Mouse (Mus musculus) small intestine, adult 2 months (tissue): ENCODE measurements at regions not wholly inside any gene's neighbourhood (a gene's known extent, or its start where the extent isn't known, plus 50 kb on each side); places are given as distances from the start of the nearest gene placed in this dataset.

Experiments
- CTCF ChIP-seq: fragments of 200-500 bp; IDR thresholded peaks from 2 replicates; pipeline ENCODE4 v1.5.1; 2012; ENCODE audit warnings: low read depth, mild to moderate bottlenecking, control low read depth, inconsistent platforms, low read length, moderate library complexity, mixed read lengths; ENCODE audit not compliant: insufficient replicate concordance, insufficient read length; ENCODE audit errors: extremely low read depth
- POLR2A ChIP-seq: fragments of 200-500 bp; IDR thresholded peaks from 2 replicates; pipeline ENCODE4 v1.6.1; 2012; ENCODE audit warnings: low read depth, mild to moderate bottlenecking, control low read depth, inconsistent platforms, low read length, moderate library complexity

- TF ChIP-seq CTCF (no peak), POLR2A (no peak)
Observed at GRCm38 (mm10) chr13:35402856-35403255, 256.8 kb upstream of the Cdyl start.
